Mouse (Mus musculus): ENCODE measurements around the gene Cd80. TPM values are rescaled to one million over a fixed set of nuclear protein-coding genes. Genes with fewer than 3 reads are reported as not detected.

Gene Cd80
- polyA plus RNA-seq (2012; rRNA removed), result 1.8 and 2.0 TPM in 2 replicates

DNA sequence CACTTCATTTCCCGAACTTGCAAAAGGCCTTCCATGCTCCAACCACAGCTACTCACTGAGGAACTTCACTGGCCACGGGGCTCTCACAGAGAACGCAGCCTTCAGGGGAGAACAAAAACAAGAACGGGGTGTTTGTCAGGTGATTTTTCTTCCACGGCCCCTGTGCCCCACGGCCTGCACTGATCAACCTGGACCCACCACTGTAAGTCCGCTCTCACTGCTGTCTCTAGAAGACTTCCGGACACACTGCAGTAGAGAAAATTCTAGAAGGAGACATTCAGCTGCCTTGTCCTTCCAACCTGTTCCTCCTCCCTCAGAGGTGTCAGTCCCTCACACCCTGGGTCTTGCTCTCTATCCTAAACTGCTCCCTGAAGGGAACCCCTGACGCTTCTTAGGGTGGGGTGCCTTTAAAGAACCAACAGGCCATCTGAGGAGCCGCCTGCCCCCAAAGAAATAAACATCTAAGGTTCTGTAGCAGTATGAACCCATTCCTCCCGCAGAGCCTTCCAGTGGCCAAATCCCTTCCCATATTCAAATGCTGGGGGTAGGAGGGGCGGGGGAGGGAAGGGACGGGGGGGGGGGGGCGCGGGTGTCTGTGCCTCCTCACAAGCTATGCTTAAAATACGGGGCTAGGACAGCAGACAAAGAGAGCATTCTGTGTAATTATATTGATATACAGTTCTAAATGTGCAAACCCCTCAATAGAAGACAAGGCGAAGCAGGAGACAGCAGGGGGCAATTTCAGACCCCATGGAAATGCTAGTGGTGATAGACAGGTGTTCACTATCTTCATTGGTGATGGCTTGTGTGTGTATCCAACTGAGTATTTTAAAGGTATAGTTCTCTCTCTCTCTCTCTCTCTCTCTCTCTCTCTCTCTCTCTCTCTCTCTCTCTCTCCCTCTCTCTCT, at the start of gene Cd80:
Gene Cd80, plus strand, starts transcription at position 51 of the 908 bp plus-strand sequence.
- Histone ChIP-seq H3K4me1 (ENCODE audit: control insufficient read depth, insufficient read depth, insufficient read length) (peaks cover 17% of the 10 kb centered on the region; the same call in 1 of the 2 replicates), H3K36me3 (ENCODE audit: control insufficient read depth, insufficient read depth, low read length) (no peaks in the 10 kb centered on the region), H3K27ac (ENCODE audit: insufficient read depth, low read length) (0 out of 2 replicates have a peak within 1 kb of the TSS, but pooled peaks have one; percentile 36), H3K4me3 (ENCODE audit: extremely low read depth, insufficient read depth, insufficient read length) (no peak within 1 kb of the TSS), H3K27me3 (ENCODE audit: control insufficient read depth, insufficient read depth, low read length) (no peaks in the 10 kb centered on the region)
- no peak for TF ChIP-seq CTCF (IDR thresholded peaks at IDR 0.05; ENCODE audit: extremely low read depth, insufficient read depth, insufficient read length, insufficient replicate concordance)
- no peak for TF ChIP-seq POLR2A (IDR thresholded peaks at IDR 0.05; ENCODE audit: low read depth, low read length)
- 86% methylated on average over 17 of the region's 17 CpGs for WGBS
- DNase-seq (ENCODE audit: low read depth in 1 of 2, low spot score in 2 of 2), result no peak

DNA sequence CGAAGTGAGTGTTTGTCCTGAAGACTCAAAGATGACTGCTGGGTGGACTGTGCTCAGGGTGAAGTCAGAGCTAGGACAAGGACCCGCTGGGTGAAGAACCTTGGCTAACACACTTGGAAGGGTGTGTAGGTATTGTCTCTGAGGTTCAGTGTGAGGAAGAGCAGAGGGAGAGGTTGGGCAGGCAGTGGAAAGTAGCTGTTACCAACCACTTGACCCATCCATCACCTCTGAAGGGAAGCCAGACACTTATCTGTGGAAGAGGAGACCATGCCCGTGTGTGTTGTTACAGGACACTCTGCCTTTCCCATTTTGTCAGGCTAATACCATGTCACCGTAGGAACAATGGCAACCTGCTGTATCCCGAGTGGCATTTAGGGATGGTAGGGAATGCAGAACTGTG, 49.1 kb upstream of the Cd80 start:
- no peak for DNase-seq (ENCODE audit: low read depth in 1 of 2, low spot score in 2 of 2)
- H3K36me3 ChIP-seq (ENCODE audit: control insufficient read depth, insufficient read depth, low read length), result no peaks in the 10 kb centered on the region
- no peak for TF ChIP-seq CTCF (IDR thresholded peaks at IDR 0.05; ENCODE audit: extremely low read depth, insufficient read depth, insufficient read length, insufficient replicate concordance)
- 80% methylated on average over 5 of the region's 5 CpGs for whole genome bisulfite sequencing
- peaks cover 12% of the 10 kb centered on the region; the same call in 1 of the 2 replicates for H3K4me1 ChIP-seq (ENCODE audit: control insufficient read depth, insufficient read depth, insufficient read length)
- H3K4me3 ChIP-seq (ENCODE audit: extremely low read depth, insufficient read depth, insufficient read length), result no peak overlapping the region
- H3K27ac ChIP-seq (ENCODE audit: insufficient read depth, low read length), result no peak overlapping the region
- H3K27me3 ChIP-seq (ENCODE audit: control insufficient read depth, insufficient read depth, low read length), result no peaks in the 10 kb centered on the region

DNA sequence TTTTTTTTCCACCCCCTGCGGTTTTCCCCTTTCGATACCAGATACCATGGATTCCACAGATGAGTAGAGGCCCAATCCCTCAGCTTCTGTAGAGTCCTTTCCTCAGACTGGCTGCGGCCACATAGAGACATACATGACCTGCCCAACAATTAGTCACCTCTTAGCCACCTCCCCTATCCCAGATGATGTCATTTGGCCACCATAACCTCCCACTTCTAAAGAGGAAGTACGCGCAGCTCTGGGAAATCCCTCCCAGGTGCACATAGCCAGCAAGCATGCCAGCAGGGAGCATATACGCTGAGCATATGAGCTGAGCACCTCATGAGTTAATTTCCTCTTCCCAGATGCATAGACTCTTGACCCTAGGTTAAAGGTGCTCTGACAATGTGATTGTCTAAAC, 48.7 kb upstream of the Cd80 start:
- H3K27me3 ChIP-seq (ENCODE audit: control insufficient read depth, insufficient read depth, low read length), result no peaks in the 10 kb centered on the region

GRCm38 (mm10) chr16:38407584-38407983, 47.8 kb upstream of the Cd80 start:
- WGBS, result 46% methylated on average over 5 of the region's 5 CpGs
- H3K27ac ChIP-seq (ENCODE audit: insufficient read depth, low read length), result no peak overlapping the region
- TF ChIP-seq CTCF (IDR thresholded peaks at IDR 0.05; ENCODE audit: extremely low read depth, insufficient read depth, insufficient read length, insufficient replicate concordance) (no peak), POLR2A (IDR thresholded peaks at IDR 0.05; ENCODE audit: low read depth, low read length) (no peak)

More for the DNA sequence above, 48.7 kb upstream of the Cd80 start:
- 60% methylated on average over 6 of the region's 6 CpGs for WGBS
- H3K27ac ChIP-seq (ENCODE audit: insufficient read depth, low read length), result no peak overlapping the region
- TF ChIP-seq POLR2A (IDR thresholded peaks at IDR 0.05; ENCODE audit: low read depth, low read length) (no peak), CTCF (IDR thresholded peaks at IDR 0.05; ENCODE audit: extremely low read depth, insufficient read depth, insufficient read length, insufficient replicate concordance) (no peak)
- peaks cover 12% of the 10 kb centered on the region; the same call in 1 of the 2 replicates for H3K4me1 ChIP-seq (ENCODE audit: control insufficient read depth, insufficient read depth, insufficient read length)
- no peaks in the 10 kb centered on the region for H3K36me3 ChIP-seq (ENCODE audit: control insufficient read depth, insufficient read depth, low read length)
- DNase-seq (ENCODE audit: low read depth in 1 of 2, low spot score in 2 of 2), result peak in 1 of 2 experiments; percentile 39
- no peak overlapping the region for H3K4me3 ChIP-seq (ENCODE audit: extremely low read depth, insufficient read depth, insufficient read length)

GRCm38 (mm10) chr16:38408416-38408815, 46.9 kb upstream of the Cd80 start:
- Histone ChIP-seq H3K36me3 (ENCODE audit: control insufficient read depth, insufficient read depth, low read length) (no peaks in the 10 kb centered on the region), H3K4me1 (ENCODE audit: control insufficient read depth, insufficient read depth, insufficient read length) (peaks cover 9% of the 10 kb centered on the region; the same call in 1 of the 2 replicates), H3K4me3 (ENCODE audit: extremely low read depth, insufficient read depth, insufficient read length) (no peak overlapping the region), H3K27me3 (ENCODE audit: control insufficient read depth, insufficient read depth, low read length) (no peaks in the 10 kb centered on the region), H3K27ac (ENCODE audit: insufficient read depth, low read length) (no peak overlapping the region)
- no peak for TF ChIP-seq POLR2A (IDR thresholded peaks at IDR 0.05; ENCODE audit: low read depth, low read length)
- 92% methylated on average over 8 of the region's 8 CpGs for WGBS
- DNase-seq (ENCODE audit: low read depth in 1 of 2, low spot score in 2 of 2), result no peak

More at GRCm38 (mm10) chr16:38407584-38407983, 47.8 kb upstream of the Cd80 start:
- H3K4me3 ChIP-seq (ENCODE audit: extremely low read depth, insufficient read depth, insufficient read length), result no peak overlapping the region
- no peaks in the 10 kb centered on the region for H3K27me3 ChIP-seq (ENCODE audit: control insufficient read depth, insufficient read depth, low read length)
- peaks cover 12% of the 10 kb centered on the region; the same call in 1 of the 2 replicates for H3K4me1 ChIP-seq (ENCODE audit: control insufficient read depth, insufficient read depth, insufficient read length)
- no peaks in the 10 kb centered on the region for H3K36me3 ChIP-seq (ENCODE audit: control insufficient read depth, insufficient read depth, low read length)
- DNase-seq (ENCODE audit: low read depth in 1 of 2, low spot score in 2 of 2), result no peak

DNA sequence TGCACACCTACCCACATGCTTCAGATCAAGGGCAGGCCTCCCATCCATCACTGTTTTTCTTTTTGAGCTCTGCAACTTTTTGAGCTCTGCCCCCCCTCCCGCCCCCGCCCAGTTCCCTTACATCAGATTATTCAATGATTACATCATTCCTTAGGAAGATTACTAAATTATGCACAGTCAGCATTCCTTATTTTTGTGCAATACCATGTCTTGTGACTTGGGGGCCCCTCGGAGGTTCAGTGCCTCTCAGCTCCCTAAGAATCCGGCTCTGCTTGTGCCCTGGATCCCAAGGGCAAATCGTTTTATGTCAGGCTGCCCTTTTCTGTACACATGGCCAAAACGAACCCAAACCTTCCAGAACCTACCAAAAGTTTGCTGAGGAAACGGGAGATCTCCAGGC, 40.4 kb upstream of the Cd80 start:
- H3K4me1 ChIP-seq (ENCODE audit: control insufficient read depth, insufficient read depth, insufficient read length), result no peaks in the 10 kb centered on the region
- no peaks in the 10 kb centered on the region for H3K36me3 ChIP-seq (ENCODE audit: control insufficient read depth, insufficient read depth, low read length)
- no peaks in the 10 kb centered on the region for H3K27me3 ChIP-seq (ENCODE audit: control insufficient read depth, insufficient read depth, low read length)
- DNase-seq (ENCODE audit: low read depth in 1 of 2, low spot score in 2 of 2), result no peak
- TF ChIP-seq CTCF (IDR thresholded peaks at IDR 0.05; ENCODE audit: extremely low read depth, insufficient read depth, insufficient read length, insufficient replicate concordance), result no peak
- TF ChIP-seq POLR2A (IDR thresholded peaks at IDR 0.05; ENCODE audit: low read depth, low read length), result no peak
- WGBS, result 79% methylated on average over 7 of the region's 7 CpGs
- no peak overlapping the region for H3K4me3 ChIP-seq (ENCODE audit: extremely low read depth, insufficient read depth, insufficient read length)
- no peak overlapping the region for H3K27ac ChIP-seq (ENCODE audit: insufficient read depth, low read length)

DNA sequence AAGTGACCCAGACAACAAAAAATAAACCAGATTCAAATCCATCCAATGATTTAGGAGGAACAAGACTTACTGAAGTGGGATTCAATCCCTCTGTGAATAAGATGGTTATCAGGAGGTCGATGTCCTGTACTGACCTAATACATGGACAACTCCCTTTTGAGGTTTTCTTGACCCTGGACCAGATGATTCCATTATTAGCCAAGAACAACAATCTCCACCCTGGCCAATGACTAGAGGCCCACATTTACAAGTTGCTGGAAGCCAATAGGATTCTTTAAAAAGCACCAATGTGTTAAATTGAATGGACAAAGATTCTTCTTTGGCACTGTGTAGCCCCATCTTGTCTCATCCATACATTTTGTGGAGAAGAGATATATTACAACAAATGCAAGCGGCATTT, 30.0 kb upstream of the Cd80 start:
- Histone ChIP-seq H3K4me3 (ENCODE audit: extremely low read depth, insufficient read depth, insufficient read length) (no peak overlapping the region), H3K4me1 (ENCODE audit: control insufficient read depth, insufficient read depth, insufficient read length) (no peaks in the 10 kb centered on the region), H3K27me3 (ENCODE audit: control insufficient read depth, insufficient read depth, low read length) (no peaks in the 10 kb centered on the region), H3K36me3 (ENCODE audit: control insufficient read depth, insufficient read depth, low read length) (no peaks in the 10 kb centered on the region), H3K27ac (ENCODE audit: insufficient read depth, low read length) (no peak overlapping the region)
- no peak for DNase-seq (ENCODE audit: low read depth in 1 of 2, low spot score in 2 of 2)
- 83% methylated on average over 2 of the region's 2 CpGs for whole genome bisulfite sequencing
- TF ChIP-seq POLR2A (IDR thresholded peaks at IDR 0.05; ENCODE audit: low read depth, low read length) (no peak), CTCF (IDR thresholded peaks at IDR 0.05; ENCODE audit: extremely low read depth, insufficient read depth, insufficient read length, insufficient replicate concordance) (no peak)

Measured in spleen, adult 2 months (tissue).